Mouse (Mus musculus) megakaryocyte, adult 5-6 weeks (primary cell): Measurements from ENCODE around the gene Klrk1. TPM values are rescaled to one million over a fixed set of nuclear protein-coding genes. Genes with fewer than 3 reads are reported as not detected.
"Not testable (repeated sequence)": the region's sequence is repeated elsewhere in the genome, so short reads cannot be mapped to it uniquely, and the experiment has no call there.

ENCODE experiments used
- ATAC-seq: 2 replicates; pipeline ENCODE4 v1.8.0; 2016; ENCODE audit warnings: mild to moderate bottlenecking, inconsistent platforms; ENCODE audit not compliant: poor library complexity, severe bottlenecking
- total RNA-seq, 2 experiments: library from RNA; stranded (forward) in 1 of 2; stranded (reverse) in 1 of 2; fragments of 153-499, 151-499 nt in 1 of 2; fragments of 221-1000, 200-1000 nt in 1 of 2; gene quantifications; 2 replicates each; pipeline versions ENCODE4 v1.2.3 to v1.2.4; 2015 to 2017

Gene Klrk1
- total RNA-seq (2015), result 22.0 and 28.7 TPM in 2 replicates
- 19.9 and 34.0 TPM in 2 replicates for total RNA-seq (2017)

GRCm38 (mm10) chr6:129623735-129624134 lies at the start of gene Klrk1:
Klrk1 (minus strand) TSS chr6:129623864.
- peak; percentile 86 for ATAC-seq

DNA sequence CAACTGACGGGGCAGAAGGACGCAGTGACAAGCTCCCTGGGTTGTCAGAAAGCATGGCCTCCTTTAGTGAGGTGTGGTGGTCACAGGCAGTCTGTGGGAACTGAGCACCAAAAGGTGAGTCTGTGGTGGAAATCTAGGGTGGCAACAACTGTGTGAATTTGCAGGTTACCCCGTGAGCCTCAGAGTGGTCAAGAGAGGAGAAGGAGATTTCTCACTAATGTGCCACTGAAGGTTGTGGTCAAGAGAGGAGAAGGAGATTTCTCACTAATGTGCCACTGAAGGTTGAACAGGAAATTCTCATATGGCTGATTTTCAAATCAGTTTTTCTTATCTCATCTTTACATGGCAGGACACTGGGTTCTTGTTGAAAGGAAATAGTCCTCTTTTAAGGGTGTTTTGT lies 37.6 kb upstream of the Klrk1 start:
- ATAC-seq, result peak; percentile 65

GRCm38 (mm10) chr6:129660589-129660988 lies 36.9 kb upstream of the Klrk1 start, which contains the start of gene Klrc2:
Klrc2 (minus strand) TSS chr6:129660689.
- ATAC-seq, result not testable (repeated sequence)

DNA sequence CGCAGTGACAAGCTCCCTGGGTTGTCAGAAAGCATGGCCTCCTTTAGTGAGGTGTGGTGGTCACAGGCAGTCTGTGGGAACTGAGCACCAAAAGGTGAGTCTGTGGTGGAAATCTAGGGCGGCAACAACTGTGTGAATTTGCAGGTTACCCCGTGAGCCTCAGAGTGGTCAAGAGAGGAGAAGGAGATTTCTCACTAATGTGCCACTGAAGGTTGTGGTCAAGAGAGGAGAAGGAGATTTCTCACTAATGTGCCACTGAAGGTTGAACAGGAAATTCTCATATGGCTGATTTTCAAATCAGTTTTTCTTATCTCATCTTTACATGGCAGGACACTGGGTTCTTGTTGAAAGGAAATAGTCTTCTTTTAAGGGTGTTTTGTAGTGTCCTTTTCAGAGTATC lies 20.4 kb upstream of the Klrk1 start:
- peak; percentile 52 for ATAC-seq

DNA sequence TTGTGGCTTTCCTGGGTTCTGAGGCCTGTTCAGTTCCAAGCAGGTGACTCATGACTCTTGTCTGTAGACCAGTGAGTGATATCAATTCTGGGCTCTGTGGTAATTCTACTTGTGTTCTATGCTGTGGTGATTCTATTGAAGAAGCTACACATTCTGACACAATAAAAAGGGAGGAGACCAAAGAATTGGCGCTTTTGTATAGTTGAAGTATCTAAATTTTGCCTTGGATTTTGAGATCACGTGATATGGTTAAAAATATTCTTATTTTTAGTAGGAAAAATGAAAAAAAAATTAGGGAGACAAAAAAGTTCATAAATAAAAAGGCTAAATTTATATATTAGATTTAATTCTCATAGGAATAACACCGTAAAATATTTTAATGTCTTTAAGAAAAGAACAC lies 19.6 kb upstream of the Klrk1 start, which contains the start of gene Klrc3:
Klrc3 (minus strand) TSS at position 101 of the 400 bp plus-strand sequence.
- peak; percentile 8; the same call in 1 of the 2 replicates for ATAC-seq

GRCm38 (mm10) chr6:129631046-129631445 lies 7.4 kb upstream of the Klrk1 start:
- peak; percentile 70 for ATAC-seq

- ATAC-seq, result peak; percentile 72
Measured at GRCm38 (mm10) chr6:129608372-129608771, 15.3 kb downstream of the Klrk1 start.

DNA sequence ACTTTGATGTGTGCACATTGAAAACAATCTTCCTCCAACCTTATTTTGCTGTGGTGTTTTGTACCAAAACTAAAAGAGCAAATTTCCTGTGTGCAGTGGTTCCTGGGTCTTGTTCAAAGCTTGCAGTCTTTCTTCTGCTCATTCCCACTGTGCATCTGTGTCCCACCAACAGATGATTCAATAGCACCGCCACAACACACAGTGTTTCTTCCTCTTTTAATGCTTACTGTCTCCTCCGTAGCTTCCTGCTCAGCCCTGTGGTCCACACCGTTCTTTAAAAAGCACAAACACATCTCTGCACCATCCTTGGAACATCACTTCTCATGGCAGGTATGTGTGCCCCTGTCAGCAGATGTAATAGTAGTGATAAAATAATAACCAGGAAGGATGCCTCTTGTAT lies 32.2 kb downstream of the Klrk1 start, which contains the start of gene Klrd1:
Klrd1 (plus strand) TSS at position 275 of the 400 bp plus-strand sequence.
- ATAC-seq, result peak; percentile 94

GRCm38 (mm10) chr6:129583014-129583413 lies 40.6 kb downstream of the Klrk1 start:
- ATAC-seq, result peak; percentile 69

- no peak for ATAC-seq
Measured at GRCm38 (mm10) chr6:129581896-129582295, 41.8 kb downstream of the Klrk1 start.

DNA sequence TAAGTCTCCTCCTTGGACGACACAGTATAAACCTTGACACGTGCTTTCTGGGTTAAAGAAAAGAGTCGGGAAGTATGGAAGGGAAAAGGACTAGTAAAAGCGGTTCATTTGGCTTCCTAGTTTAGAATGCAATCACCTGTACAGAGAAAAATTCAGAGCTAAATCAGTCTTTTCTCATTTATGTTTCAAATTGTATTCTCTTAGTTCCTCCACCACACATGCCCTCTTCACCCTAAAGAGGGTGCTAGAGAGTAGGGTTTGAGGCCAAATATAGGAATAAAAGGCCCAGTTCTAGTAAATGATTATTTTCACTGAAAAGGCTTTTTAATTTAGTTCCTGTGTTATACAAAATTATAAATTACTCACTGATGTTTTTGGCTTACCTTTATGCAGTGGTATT lies 42.4 kb downstream of the Klrk1 start:
- peak; percentile 73 for ATAC-seq

DNA sequence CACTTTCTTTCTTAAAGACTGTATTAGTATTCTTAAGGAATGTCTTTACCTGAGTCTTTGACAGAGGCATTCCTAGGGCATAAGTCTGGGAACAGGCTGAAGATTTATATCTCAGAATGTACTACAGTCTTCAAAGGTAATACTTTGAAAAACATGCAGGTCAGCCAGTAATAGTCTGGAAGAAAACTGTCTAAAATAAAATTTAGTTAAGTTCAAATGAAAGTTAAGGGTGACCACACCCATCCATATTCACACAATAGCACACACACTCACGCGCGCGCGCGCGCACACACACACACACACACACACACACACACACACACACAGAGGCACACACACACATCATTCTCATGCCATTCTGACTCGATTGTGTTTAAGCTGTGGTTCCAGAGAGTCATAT lies 46.1 kb downstream of the Klrk1 start, which contains the start of gene Klre1:
Klre1 (plus strand) TSS at position 301 of the 400 bp plus-strand sequence.
- no peak for ATAC-seq

DNA sequence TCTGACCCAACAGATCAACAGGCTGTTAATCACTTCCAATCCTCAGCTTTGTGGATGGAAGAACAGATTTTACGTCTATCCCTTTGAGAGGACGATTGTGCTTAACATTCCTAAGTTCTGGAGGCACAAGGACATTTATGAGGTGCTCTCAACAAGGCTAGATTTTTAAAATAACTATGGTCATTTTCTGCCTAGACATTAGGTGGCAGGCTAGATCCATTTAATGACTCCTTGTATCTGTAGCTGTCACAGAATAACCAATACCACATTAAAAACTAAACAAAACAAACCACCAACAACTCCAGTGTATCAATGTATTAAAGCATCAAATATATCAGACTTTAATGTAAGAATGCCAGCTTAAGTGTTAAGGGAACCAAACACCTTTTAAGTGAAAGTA lies 48.3 kb downstream of the Klrk1 start:
- peak; percentile 68 for ATAC-seq

GRCm38 (mm10) chr6:129565257-129565656 lies 58.4 kb downstream of the Klrk1 start:
- ATAC-seq, result peak; percentile 92

Other genes with a start within 250 kb of the Klrk1 start
- gene Clec12b, start 238.0 kb downstream of the Klrk1 start, total RNA-seq (2015), result not detected in 2 replicates
- not detected in 2 replicates for gene Clec12b, start 238.0 kb downstream of the Klrk1 start, total RNA-seq (2017)
- gene Clec1b, start 226.6 kb downstream of the Klrk1 start, total RNA-seq (2015), result 3.6 and 5.5 TPM in 2 replicates
- gene Clec1b, start 226.6 kb downstream of the Klrk1 start, total RNA-seq (2017), result 3.8 and 4.5 TPM in 2 replicates
- gene Clec9a, start 215.0 kb downstream of the Klrk1 start, total RNA-seq (2015), result 27.6 and 31.4 TPM in 2 replicates
- 13.4 and 14.3 TPM in 2 replicates for gene Clec9a, start 215.0 kb downstream of the Klrk1 start, total RNA-seq (2017)
- gene Clec1a, start 171.9 kb downstream of the Klrk1 start, total RNA-seq (2015), result 0.07 TPM in 1 of 2 replicates, not detected in the other
- 0.15 TPM in 1 of 2 replicates, not detected in the other for gene Clec1a, start 171.9 kb downstream of the Klrk1 start, total RNA-seq (2017)
- gene Olr1, start 116.7 kb downstream of the Klrk1 start, total RNA-seq (2015), result 10.0 and 12.9 TPM in 2 replicates
- gene Olr1, start 116.7 kb downstream of the Klrk1 start, total RNA-seq (2017), result 9.6 and 13.9 TPM in 2 replicates
- gene Tmem52b, start 111.3 kb downstream of the Klrk1 start, total RNA-seq (2015), result not detected in 2 replicates
- not detected in 2 replicates for gene Tmem52b, start 111.3 kb downstream of the Klrk1 start, total RNA-seq (2017)
- 5.6 and 7.4 TPM in 2 replicates for gene Gabarapl1, start 90.7 kb downstream of the Klrk1 start, total RNA-seq (2015)
- gene Gabarapl1, start 90.7 kb downstream of the Klrk1 start, total RNA-seq (2017), result 17.6 and 20.7 TPM in 2 replicates
- 3.9 and 7.2 TPM in 2 replicates for gene Klre1, start 46.0 kb downstream of the Klrk1 start, total RNA-seq (2015)
- 4.1 and 8.3 TPM in 2 replicates for gene Klre1, start 46.0 kb downstream of the Klrk1 start, total RNA-seq (2017)
- gene Klrd1, start 32.1 kb downstream of the Klrk1 start, total RNA-seq (2015), result 20.4 and 41.6 TPM in 2 replicates
- 14.1 and 18.1 TPM in 2 replicates for gene Klrd1, start 32.1 kb downstream of the Klrk1 start, total RNA-seq (2017)
- gene Klrc3, start 19.5 kb upstream of the Klrk1 start, total RNA-seq (2015), result 0.29 and 1.4 TPM in 2 replicates
- gene Klrc3, start 19.5 kb upstream of the Klrk1 start, total RNA-seq (2017), result not detected in 2 replicates
- 2.4 and 4.2 TPM in 2 replicates for gene Klrc2, start 36.8 kb upstream of the Klrk1 start, total RNA-seq (2015)
- gene Klrc2, start 36.8 kb upstream of the Klrk1 start, total RNA-seq (2017), result 2.7 and 5.2 TPM in 2 replicates
- gene Klrc1, start 55.1 kb upstream of the Klrk1 start, total RNA-seq (2015), result 4.3 and 7.1 TPM in 2 replicates
- gene Klrc1, start 55.1 kb upstream of the Klrk1 start, total RNA-seq (2017), result 6.6 and 17.9 TPM in 2 replicates
- gene Klri1, start 93.3 kb upstream of the Klrk1 start, total RNA-seq (2015), result 0.33 TPM in 1 of 2 replicates, not detected in the other
- not detected in 2 replicates for gene Klri1, start 93.3 kb upstream of the Klrk1 start, total RNA-seq (2017)
- gene Klri2, start 116.6 kb upstream of the Klrk1 start, total RNA-seq (2015), result 1.7 and 4.2 TPM in 2 replicates
- 1.8 and 3.4 TPM in 2 replicates for gene Klri2, start 116.6 kb upstream of the Klrk1 start, total RNA-seq (2017)
- not detected in 2 replicates for gene Gm156, start 160.4 kb upstream of the Klrk1 start, total RNA-seq (2015)
- gene Gm156, start 160.4 kb upstream of the Klrk1 start, total RNA-seq (2017), result not detected in 2 replicates
- not detected in 2 replicates for gene Gm17631, start 238.8 kb upstream of the Klrk1 start, total RNA-seq (2015)
- gene Gm17631, start 238.8 kb upstream of the Klrk1 start, total RNA-seq (2017), result not detected in 2 replicates